Mouse (Mus musculus) fibroblast of lung, adult 2 months (primary cell): ENCODE results near the gene Dtx4.
"Not testable (repeated sequence)": the region's sequence is repeated elsewhere in the genome, so short reads cannot be mapped to it uniquely, and the experiment has no call there.

Experiments
- DNase-seq: peaks from one replicate; pipeline ENCODE4 v3.0.0-alpha.2; 2011; ENCODE audit warnings: low read depth

The Dtx4 gene

GRCm38 (mm10) chr19:12501370-12502347, at the start of gene Dtx4:
TSS of gene Dtx4 (minus strand) at chr19:12501454.
- DNase-seq, result peak; percentile 80

GRCm38 (mm10) chr19:12550005-12550942, 49.0 kb upstream of the Dtx4 start:
- DNase-seq, result no peak

GRCm38 (mm10) chr19:12549166-12549565, 47.9 kb upstream of the Dtx4 start:
- DNase-seq, result no peak

DNA sequence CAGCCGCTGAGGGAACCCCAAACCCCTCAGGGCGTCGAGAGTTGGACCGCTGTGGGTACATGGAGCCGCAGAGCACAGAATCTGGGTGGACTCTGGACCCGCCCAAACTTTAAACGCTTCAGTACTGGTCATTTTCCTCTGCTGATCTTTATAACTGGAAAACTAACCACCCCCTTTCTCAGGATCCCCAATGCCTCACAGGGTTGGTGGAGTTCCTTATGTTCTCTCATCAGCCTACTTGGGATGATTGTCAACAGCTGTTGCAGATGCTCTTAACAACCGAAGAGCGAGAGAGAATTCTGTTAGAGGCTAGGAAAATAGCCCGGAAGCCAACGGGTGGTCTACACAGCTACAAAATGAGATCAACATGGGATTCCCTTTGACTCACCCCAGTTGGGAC, 44.2 kb upstream of the Dtx4 start, which contains the start of gene Fam111a:
TSS of gene Fam111a (plus strand) at position 301 of the 400 bp plus-strand sequence.
- DNase-seq, result not testable (repeated sequence)

- DNase-seq, result no peak
Measured at GRCm38 (mm10) chr19:12541644-12542043, 40.4 kb upstream of the Dtx4 start.

DNA sequence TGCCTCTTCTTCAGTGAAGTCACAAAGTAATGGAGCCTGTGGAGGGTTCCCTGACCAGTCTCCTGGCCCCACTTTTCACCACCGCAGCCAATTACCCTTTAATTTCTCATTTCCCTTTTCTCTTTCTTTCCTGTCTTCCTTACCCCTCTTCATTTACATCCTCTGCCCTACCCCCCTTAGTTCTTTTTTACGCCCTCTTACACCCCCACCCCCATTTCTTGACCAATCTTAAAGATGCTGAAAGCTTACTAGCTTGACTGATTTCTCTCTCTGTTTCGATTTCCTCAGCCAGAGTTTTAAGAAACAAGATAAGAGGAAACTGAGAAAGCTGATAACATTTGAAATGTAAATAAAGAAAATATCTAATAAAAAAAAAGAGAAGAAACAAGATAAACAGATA, 39.5 kb upstream of the Dtx4 start:
- no peak for DNase-seq

GRCm38 (mm10) chr19:12539975-12540374, 38.7 kb upstream of the Dtx4 start:
- DNase-seq, result no peak

DNA sequence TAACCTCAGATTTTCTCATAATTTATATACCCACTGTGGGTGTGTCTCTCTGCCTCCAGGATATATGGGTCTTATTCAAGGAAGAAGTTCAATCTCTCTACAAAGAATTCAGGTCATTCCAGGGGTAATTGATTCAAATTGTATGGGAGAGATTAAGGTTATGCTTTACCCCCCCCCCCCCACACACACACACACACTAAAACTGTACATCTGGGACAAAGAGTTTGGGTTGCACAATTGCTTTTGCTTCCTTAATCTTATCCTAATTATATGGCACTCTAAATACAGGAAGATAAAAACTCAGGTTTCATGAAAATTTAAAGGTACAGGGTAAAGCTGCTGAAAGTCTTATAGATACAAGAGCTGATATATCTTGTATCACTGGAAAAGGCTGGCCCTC, 35.9 kb upstream of the Dtx4 start:
- no peak for DNase-seq

GRCm38 (mm10) chr19:12523377-12523776, 22.1 kb upstream of the Dtx4 start:
- no peak for DNase-seq

DNA sequence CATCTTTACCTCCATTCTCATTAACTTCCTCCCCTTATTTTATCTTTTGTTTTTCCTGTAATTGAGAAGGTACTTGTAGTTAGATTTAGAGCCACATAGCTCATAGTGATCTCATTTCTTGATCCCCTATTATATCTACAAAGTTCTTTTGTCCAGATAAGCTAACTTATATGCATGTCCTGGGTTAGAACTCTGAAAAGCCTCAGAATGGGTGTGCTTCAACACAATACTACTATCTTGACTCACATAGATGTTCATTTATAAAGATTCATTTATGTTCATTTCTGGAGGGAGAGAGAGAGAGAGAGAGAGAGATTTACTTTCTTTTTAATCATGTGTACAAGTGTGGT, 17.3 kb upstream of the Dtx4 start:
- DNase-seq, result no peak

GRCm38 (mm10) chr19:12517671-12518540, 16.7 kb upstream of the Dtx4 start:
- DNase-seq, result peak; percentile 51

GRCm38 (mm10) chr19:12514621-12515020, 13.4 kb upstream of the Dtx4 start:
- no peak for DNase-seq

- DNase-seq, result no peak
Measured at GRCm38 (mm10) chr19:12502756-12503155, 1.5 kb upstream of the Dtx4 start.

- no peak for DNase-seq
Measured at GRCm38 (mm10) chr19:12500881-12501311, 358 bp downstream of the Dtx4 start.

DNA sequence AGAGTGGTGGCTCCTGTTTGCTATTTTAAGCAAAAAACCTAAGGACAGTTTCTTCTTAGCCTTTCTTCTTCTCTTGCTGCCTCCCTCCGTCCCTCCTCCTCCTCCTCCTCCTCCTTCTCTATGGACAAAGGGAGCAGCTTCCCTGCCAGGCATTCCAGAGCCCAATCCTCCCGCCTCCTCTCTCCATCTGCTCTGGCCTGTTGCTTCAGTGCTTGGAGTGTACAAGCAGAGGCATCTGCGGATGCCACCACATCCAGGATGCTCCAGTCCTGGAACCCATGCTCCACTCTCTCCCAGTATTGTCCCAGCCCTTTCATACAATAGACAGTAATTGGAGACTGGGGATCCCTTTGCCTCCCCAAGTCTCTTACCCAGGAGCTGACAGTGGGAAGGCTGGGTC, 1.1 kb downstream of the Dtx4 start:
- no peak for DNase-seq

DNA sequence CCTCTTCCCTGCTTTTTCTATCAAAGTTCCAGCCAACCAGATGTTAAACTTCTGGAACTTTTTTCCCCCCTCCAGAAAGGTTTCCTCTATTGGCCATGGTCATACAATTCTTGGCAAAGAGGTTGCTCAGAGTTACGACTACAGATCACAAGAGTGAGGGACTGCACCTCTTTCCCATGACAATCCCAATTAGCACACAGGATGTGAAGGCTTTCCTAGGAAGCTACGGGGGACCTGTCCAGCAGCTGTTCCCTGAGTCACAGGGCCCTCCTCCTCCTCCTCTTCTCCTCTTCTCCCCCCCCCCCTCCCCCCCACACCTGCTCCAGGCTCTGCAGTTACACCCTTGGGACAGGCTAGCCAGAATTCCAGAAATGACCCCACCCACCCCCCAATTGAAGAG, 1.8 kb downstream of the Dtx4 start:
- DNase-seq, result no peak

DNA sequence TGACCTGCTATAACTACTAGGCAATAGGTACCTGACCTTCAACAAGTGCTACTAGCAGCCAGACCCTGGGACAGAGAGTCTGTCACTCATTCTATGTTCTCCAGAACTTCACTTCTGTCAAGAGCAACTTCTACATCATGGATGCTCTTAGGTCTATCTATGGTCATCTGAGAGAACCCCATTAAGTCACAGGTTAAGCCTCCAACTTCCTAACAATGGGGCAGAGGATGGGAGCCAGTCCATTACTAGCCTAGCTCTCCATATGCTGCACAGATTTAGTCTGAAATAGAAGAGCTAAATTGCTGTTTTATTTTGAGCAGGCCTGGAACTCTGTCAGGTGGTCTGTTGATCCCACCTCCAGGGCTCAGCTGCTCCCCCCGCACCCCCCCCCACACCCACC, 2.3 kb downstream of the Dtx4 start:
- no peak for DNase-seq

- no peak for DNase-seq
Measured at GRCm38 (mm10) chr19:12498321-12498720, 2.9 kb downstream of the Dtx4 start.

DNA sequence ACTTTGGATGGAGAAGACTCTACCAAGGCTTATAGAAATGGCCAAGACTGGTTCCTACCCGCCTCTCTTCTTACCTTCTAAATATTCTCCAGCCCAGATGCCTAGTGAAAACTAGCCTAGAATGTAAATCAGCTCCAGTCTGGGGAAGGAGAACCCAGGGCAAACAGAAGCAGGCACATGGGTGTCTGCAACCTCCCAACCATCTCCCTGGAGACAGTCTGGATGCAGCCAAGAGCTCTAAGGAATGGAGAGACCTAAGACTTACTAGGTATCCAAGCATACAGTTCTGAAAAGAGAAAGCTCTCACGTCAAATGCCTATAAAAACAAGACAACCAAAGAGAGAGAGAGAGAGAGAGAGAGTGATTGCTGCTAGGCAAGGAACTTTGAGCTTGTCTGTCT, 3.3 kb downstream of the Dtx4 start:
- DNase-seq, result no peak

- DNase-seq, result no peak
Measured at GRCm38 (mm10) chr19:12496241-12496640, 5.0 kb downstream of the Dtx4 start.

GRCm38 (mm10) chr19:12494972-12495535, 6.2 kb downstream of the Dtx4 start:
- DNase-seq, result no peak

- no peak for DNase-seq
Measured at GRCm38 (mm10) chr19:12494187-12494458, 7.1 kb downstream of the Dtx4 start.
